ENCODE assay signal across 8 mouse cellular contexts in genomic region chr13:49681351-49682232, GRCm38 (mm10). TPM values are rescaled to one million over a fixed set of nuclear protein-coding genes. Genes with fewer than 3 reads are reported as not detected.
A peak's percentile ranks its signal among the peaks of the same experiment; 100 is the strongest.
DNase-seq lines count a peak whose midpoint lies in the region; ATAC-seq and TF ChIP-seq lines count a peak whose summit lies in the region.

Gene Iars (plus strand): TSS chr13:49682100.

- ATAC-seq in erythroid progenitor cell, adult 5-6 weeks (replicated peaks; ENCODE audit: low FRiP score, poor library complexity, severe bottlenecking): peak; percentile 99
- peak; percentile 100 for ATAC-seq in heart, embryonic 12.5 days (ENCODE audit: insufficient number of reproducible peaks, low FRiP score)
- peak; percentile 100 for ATAC-seq in kidney, postnatal 0 days (replicated peaks; ENCODE audit: low FRiP score, low read depth)
- ATAC-seq in liver, embryonic 11.5 days (replicated peaks; ENCODE audit: low FRiP score): peak; percentile 100
- peak; percentile 100 for ATAC-seq in stomach, embryonic 14.5 days (ENCODE audit: insufficient number of reproducible peaks, insufficient read depth, low FRiP score, low read depth)

- peak within 1 kb of the TSS; percentile 66 for H3K27ac ChIP-seq in heart, embryonic 12.5 days (ENCODE audit: poor library complexity, severe bottlenecking)
- H3K27ac ChIP-seq in kidney, postnatal 0 days: peak within 1 kb of the TSS; percentile 82
- peak within 1 kb of the TSS; percentile 87 for H3K27ac ChIP-seq in liver, embryonic 11.5 days (ENCODE audit: low read depth, low read length)
- peak within 1 kb of the TSS; percentile 74; the same call in 1 of the 2 replicates for H3K27ac ChIP-seq in stomach, embryonic 14.5 days (ENCODE audit: low read length)

- peak within 1 kb of the TSS; percentile 87 for H3K4me3 ChIP-seq in heart, embryonic 12.5 days
- peak within 1 kb of the TSS; percentile 88 for H3K4me3 ChIP-seq in kidney, postnatal 0 days (replicated peaks; ENCODE audit: low read depth, low read length)
- H3K4me3 ChIP-seq in liver, embryonic 11.5 days (ENCODE audit: low read depth, low read length): peak within 1 kb of the TSS; percentile 96
- H3K4me3 ChIP-seq in stomach, embryonic 14.5 days (ENCODE audit: low read depth, low read length): peak within 1 kb of the TSS; percentile 88

- peaks cover 21% of the 10 kb centered on the region for H3K36me3 ChIP-seq in heart, embryonic 12.5 days
- 0 out of 2 replicates have a peak, but pooled peaks cover 9% of the 10 kb centered on the region for H3K36me3 ChIP-seq in kidney, postnatal 0 days (ENCODE audit: insufficient read depth, low read length)
- H3K36me3 ChIP-seq in liver, embryonic 11.5 days (ENCODE audit: control insufficient read depth, insufficient read depth, low read length): peaks cover 5% of the 10 kb centered on the region; the same call in 1 of the 2 replicates
- H3K36me3 ChIP-seq in stomach, embryonic 14.5 days (ENCODE audit: control insufficient read depth, insufficient read depth, low read length): peaks cover 12% of the 10 kb centered on the region

- H3K27me3 ChIP-seq in heart, embryonic 12.5 days (replicated peaks): no peaks in the 10 kb centered on the region
- no peaks in the 10 kb centered on the region for H3K27me3 ChIP-seq in kidney, postnatal 0 days (ENCODE audit: insufficient read depth, low read length)
- no peaks in the 10 kb centered on the region for H3K27me3 ChIP-seq in liver, embryonic 11.5 days (replicated peaks; ENCODE audit: control insufficient read depth, insufficient read depth, low read length)
- no peaks in the 10 kb centered on the region for H3K27me3 ChIP-seq in stomach, embryonic 14.5 days (ENCODE audit: control insufficient read depth, insufficient read depth, low read length)

- peaks cover 7% of the 10 kb centered on the region for H3K4me1 ChIP-seq in heart, embryonic 12.5 days (replicated peaks)
- 0 out of 2 replicates have a peak, but pooled peaks cover 5% of the 10 kb centered on the region for H3K4me1 ChIP-seq in kidney, postnatal 0 days (replicated peaks; ENCODE audit: insufficient read depth, low read length)
- peaks cover 13% of the 10 kb centered on the region for H3K4me1 ChIP-seq in liver, embryonic 11.5 days (replicated peaks; ENCODE audit: control insufficient read depth, insufficient read depth, low read length)
- H3K4me1 ChIP-seq in stomach, embryonic 14.5 days (ENCODE audit: control insufficient read depth, insufficient read depth, low read length): peaks cover 5% of the 10 kb centered on the region; the same call in 1 of the 2 replicates

- peak within 1 kb of the TSS; percentile 91 for H3K4me2 ChIP-seq in heart, embryonic 12.5 days
- H3K4me2 ChIP-seq in kidney, postnatal 0 days (ENCODE audit: low read length): peak within 1 kb of the TSS; percentile 90
- peak within 1 kb of the TSS; percentile 81 for H3K4me2 ChIP-seq in liver, embryonic 11.5 days
- H3K4me2 ChIP-seq in stomach, embryonic 14.5 days (replicated peaks; ENCODE audit: low read depth, low read length): peak within 1 kb of the TSS; percentile 67

- TF ChIP-seq CTCF in kidney, postnatal 0 days (IDR thresholded peaks at IDR 0.05; ENCODE audit: low read depth): no peak

- DNase-seq in CD4-positive helper T cell, adult 2 months (ENCODE audit: low read depth, low spot score): peak; percentile 97
- DNase-seq in brain, embryonic 18.5 days (ENCODE audit: low read depth, low spot score): peak; percentile 94
- DNase-seq in kidney, postnatal 0 days (ENCODE audit: low spot score): peak; percentile 98
- peak; percentile 99 for DNase-seq in liver, embryonic 11.5 days (ENCODE audit: low spot score)
- peak; percentile 99 for DNase-seq in naive thymus-derived CD4-positive, alpha-beta T cell, adult 2 months (ENCODE audit: low read depth)

- 4% methylated on average over 26 of the region's 26 CpGs for WGBS in heart, embryonic 12.5 days
- WGBS in kidney, postnatal 0 days: 4% methylated on average over 26 of the region's 26 CpGs
- WGBS in liver, embryonic 11.5 days: 5% methylated on average over 26 of the region's 26 CpGs
- WGBS in stomach, embryonic 14.5 days: 5% methylated on average over 26 of the region's 26 CpGs

- peak within 1 kb of the TSS; percentile 90 for H3K9ac ChIP-seq in heart, embryonic 12.5 days
- H3K9ac ChIP-seq in kidney, postnatal 0 days (ENCODE audit: low read depth, low read length): peak within 1 kb of the TSS; percentile 91
- H3K9ac ChIP-seq in liver, embryonic 11.5 days (ENCODE audit: low read depth, low read length): peak within 1 kb of the TSS; percentile 98
- H3K9ac ChIP-seq in stomach, embryonic 14.5 days (replicated peaks; ENCODE audit: low read depth, low read length): peak within 1 kb of the TSS; percentile 76

- no peaks in the 10 kb centered on the region for H3K9me3 ChIP-seq in heart, embryonic 12.5 days (replicated peaks)
- H3K9me3 ChIP-seq in kidney, postnatal 0 days (replicated peaks; ENCODE audit: low read length): no peaks in the 10 kb centered on the region
- no peaks in the 10 kb centered on the region for H3K9me3 ChIP-seq in liver, embryonic 11.5 days (ENCODE audit: control insufficient read depth, low read length)
- H3K9me3 ChIP-seq in stomach, embryonic 14.5 days (ENCODE audit: control insufficient read depth, low read depth, low read length): no peaks in the 10 kb centered on the region

RNA-seq across cellular contexts. Expression of gene Iars, which starts in this region (rescaled TPM):
- 25.2 and 57.3 TPM in 2 replicates for total RNA-seq in erythroid progenitor cell, adult 5-6 weeks (2015; ENCODE audit: low replicate concordance)
- 35.6 and 66.1 TPM in 2 replicates for total RNA-seq in erythroid progenitor cell, adult 5-6 weeks (2017; ENCODE audit: low replicate concordance)
- 67.8 and 68.2 TPM in 2 replicates for polyA plus RNA-seq in heart, embryonic 12.5 days (2016; fragmentation: Nextera tagmentation; extraction: Ambion mirVana)
- polyA plus RNA-seq in kidney, postnatal 0 days (2015; fragmentation: Nextera tagmentation; extraction: Ambion mirVana): 38.1 and 42.7 TPM in 2 replicates
- 142 and 161 TPM in 2 replicates for polyA plus RNA-seq in liver, embryonic 11.5 days (2014; fragmentation: Nextera tagmentation; extraction: Ambion mirVana)
- polyA plus RNA-seq in stomach, embryonic 14.5 days (2014; fragmentation: Nextera tagmentation; extraction: Ambion mirVana): 79.2 and 85.3 TPM in 2 replicates

Comparison
In these comparisons a context has a peak if more than half of its experiments do, and no peak if none do; other contexts are left out.
1. Peak in every context shown above with its lines: DNase-seq, ATAC-seq, H3K4me3 ChIP-seq and H3K27ac ChIP-seq.